Mouse (Mus musculus) kidney, embryonic 15.5 days (tissue): ENCODE data around the gene Fam84b. TPM values are rescaled to one million over a fixed set of nuclear protein-coding genes. Genes with fewer than 3 reads are reported as not detected.
A peak's percentile ranks its signal among the peaks of the same experiment; 100 is the strongest.

ENCODE experiments used
- ATAC-seq: fragments of 200-750 bp; cut with Nextera tagmentation; replicated peaks from 2 replicates; pipeline ENCODE4 v1.8.0; 2017; ENCODE audit warnings: moderate TSS enrichment; ENCODE audit not compliant: low FRiP score
- H3K27ac ChIP-seq: fragments of 300-500 bp; sonication (generic); 2 replicates; pipeline ENCODE4 v1.5.1; 2015; ENCODE audit warnings: mild to moderate bottlenecking, inconsistent platforms
- H3K27me3 ChIP-seq: fragments of 300-500 bp; sonication (generic); 2 replicates; pipeline ENCODE4 v1.6.1; 2015; ENCODE audit warnings: inconsistent platforms
- H3K36me3 ChIP-seq: fragments of 300-500 bp; sonication (generic); 2 replicates; pipeline ENCODE4 v1.6.1; 2015; ENCODE audit warnings: inconsistent platforms
- H3K4me1 ChIP-seq: fragments of 300-500 bp; sonication (generic); 2 replicates; pipeline ENCODE4 v1.6.1; 2015; ENCODE audit warnings: inconsistent platforms
- H3K4me2 ChIP-seq: fragments of 300-500 bp; sonication (generic); 2 replicates; pipeline ENCODE4 v1.6.1; 2015; ENCODE audit warnings: moderate library complexity, mild to moderate bottlenecking, inconsistent platforms
- H3K4me3 ChIP-seq: fragments of 300-500 bp; sonication (generic); replicated peaks from 2 replicates; pipeline ENCODE4 v1.5.1; 2015; ENCODE audit warnings: mild to moderate bottlenecking, inconsistent platforms
- H3K9ac ChIP-seq: fragments of 300-500 bp; sonication (generic); 2 replicates; pipeline ENCODE4 v1.6.1; 2015; ENCODE audit warnings: mild to moderate bottlenecking, inconsistent platforms
- H3K9me3 ChIP-seq: fragments of 300-500 bp; sonication (generic); replicated peaks from 2 replicates; pipeline ENCODE4 v1.6.1; 2016; ENCODE audit warnings: inconsistent platforms
- WGBS: fragments of 180-500 bp; shearing (Covaris S2); methylation state at CpG from one replicate; pipeline ENCODE4 v1.1.7; 2015; ENCODE audit warnings: mixed read lengths; 5-methylcytosine and 5-hydroxymethylcytosine counted together
- polyA plus RNA-seq: library from polyadenylated mRNA; unstranded; fragments of >200 nt; fragmentation: Nextera tagmentation; extraction: Ambion mirVana; gene quantifications from 2 replicates; pipeline ENCODE4 v1.2.1, GENCODE M21; 2015

Gene Fam84b
- polyA plus RNA-seq, 1 experiment from 2014 or later = 23.5 TPM

DNA sequence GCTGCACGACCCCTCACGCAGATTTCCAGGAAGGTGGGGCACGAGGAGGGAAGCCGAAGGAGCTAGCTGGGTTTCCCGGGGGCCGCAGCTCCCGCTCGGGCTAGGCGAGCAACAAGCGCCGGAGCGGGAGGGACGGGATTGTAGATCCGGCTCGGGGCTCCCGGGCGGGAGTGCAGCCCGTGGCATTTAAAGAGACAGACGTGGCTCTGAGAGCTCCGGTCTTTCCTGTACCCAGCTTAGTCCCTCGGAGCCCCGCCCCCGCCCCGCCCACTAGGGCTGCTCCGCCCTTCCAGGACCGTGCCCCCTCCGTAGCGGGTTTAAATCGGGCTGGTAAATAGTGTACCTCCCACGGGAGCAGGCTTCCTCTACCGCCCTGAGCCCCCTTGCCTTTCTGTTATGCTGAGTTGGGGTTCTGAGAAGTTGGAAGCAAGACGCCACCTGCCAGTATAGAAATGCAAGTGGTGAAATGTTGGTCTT, 28.8 kb downstream of the Fam84b start:
- peaks cover 36% of the 10 kb centered on the region for H3K4me1 ChIP-seq
- H3K9ac ChIP-seq = peak overlapping the region; percentile 81
- no peaks in the 10 kb centered on the region for H3K9me3 ChIP-seq
- H3K4me3 ChIP-seq = peak overlapping the region; percentile 74
- peaks cover 4% of the 10 kb centered on the region; the same call in 1 of the 2 replicates for H3K36me3 ChIP-seq
- peak overlapping the region; percentile 88 for H3K4me2 ChIP-seq
- no peaks in the 10 kb centered on the region for H3K27me3 ChIP-seq
- ATAC-seq = peak; percentile 91
- peak overlapping the region; percentile 95 for H3K27ac ChIP-seq
- under 1% methylated on average over 32 of the region's 32 CpGs for WGBS

DNA sequence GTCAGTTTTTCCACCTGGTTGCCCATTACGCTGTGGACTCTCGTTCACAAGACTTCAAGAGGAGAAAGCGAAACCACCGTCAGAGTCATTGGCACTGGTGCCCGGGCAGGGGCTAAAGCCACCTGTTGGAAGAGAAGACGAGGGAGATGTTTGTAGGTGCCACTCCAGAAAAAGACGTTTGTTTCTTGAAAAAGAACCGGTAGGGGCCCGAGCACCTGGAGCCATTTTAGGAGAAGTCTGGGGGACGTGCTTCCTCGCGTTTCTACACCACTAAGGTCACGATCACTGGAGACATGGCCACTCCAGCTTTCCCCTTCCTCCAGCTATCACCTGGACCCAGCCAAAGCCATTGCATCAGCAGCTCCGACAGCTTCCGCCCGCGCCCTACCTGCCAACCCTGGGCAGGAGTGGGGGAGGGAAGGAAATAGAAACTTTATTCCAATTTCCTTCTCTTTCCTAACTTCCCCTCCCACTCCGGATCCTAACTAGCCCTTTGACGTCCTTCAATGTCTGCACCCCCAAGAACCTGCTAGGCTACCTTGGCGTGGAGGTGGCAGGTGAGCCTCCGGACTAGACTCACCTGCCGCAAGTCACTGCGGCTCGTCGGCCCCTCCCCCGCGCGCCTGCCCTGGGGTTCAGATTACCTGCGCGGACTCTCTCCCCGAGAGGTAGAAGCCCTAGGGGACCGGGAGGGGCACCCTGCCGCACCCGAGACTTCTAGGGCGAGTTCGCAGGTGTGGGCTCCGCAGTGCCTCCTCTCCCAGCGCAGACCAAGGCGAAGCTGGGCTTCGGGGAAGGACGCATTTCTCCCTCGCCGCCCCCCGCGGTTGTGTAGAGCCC, 29.5 kb downstream of the Fam84b start:
- no peaks in the 10 kb centered on the region for H3K9me3 ChIP-seq
- H3K27ac ChIP-seq = peak overlapping the region; percentile 95
- H3K4me2 ChIP-seq = peak overlapping the region; percentile 88
- H3K27me3 ChIP-seq = no peaks in the 10 kb centered on the region
- peak overlapping the region; percentile 74 for H3K4me3 ChIP-seq
- WGBS = under 1% methylated on average over 45 of the region's 45 CpGs
- peak overlapping the region; percentile 81 for H3K9ac ChIP-seq
- H3K36me3 ChIP-seq = peaks cover 4% of the 10 kb centered on the region; the same call in 1 of the 2 replicates
- H3K4me1 ChIP-seq = peaks cover 36% of the 10 kb centered on the region
- ATAC-seq = peak; percentile 23

DNA sequence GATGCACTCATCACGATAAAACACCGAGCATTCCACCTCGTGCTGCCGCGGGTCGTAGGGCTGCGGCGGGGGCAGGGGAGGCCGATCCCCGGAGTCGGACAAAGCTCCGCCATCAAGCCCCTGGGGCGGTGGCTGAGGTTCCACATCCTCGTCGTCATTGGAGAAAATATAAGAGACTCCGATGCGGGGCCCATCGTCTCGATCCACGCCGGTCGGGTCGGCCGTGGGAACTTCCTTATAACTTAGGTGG, 30.0 kb downstream of the Fam84b start:
- no peak for ATAC-seq
- Histone ChIP-seq H3K9ac (peak overlapping the region; percentile 81), H3K36me3 (peaks cover 4% of the 10 kb centered on the region; the same call in 1 of the 2 replicates), H3K4me1 (peaks cover 36% of the 10 kb centered on the region), H3K4me3 (peak overlapping the region; percentile 74), H3K27ac (peak overlapping the region; percentile 95), H3K27me3 (no peaks in the 10 kb centered on the region), H3K4me2 (peak overlapping the region; percentile 88), H3K9me3 (no peaks in the 10 kb centered on the region)
- WGBS = 0% methylated on average over 24 of the region's 24 CpGs

DNA sequence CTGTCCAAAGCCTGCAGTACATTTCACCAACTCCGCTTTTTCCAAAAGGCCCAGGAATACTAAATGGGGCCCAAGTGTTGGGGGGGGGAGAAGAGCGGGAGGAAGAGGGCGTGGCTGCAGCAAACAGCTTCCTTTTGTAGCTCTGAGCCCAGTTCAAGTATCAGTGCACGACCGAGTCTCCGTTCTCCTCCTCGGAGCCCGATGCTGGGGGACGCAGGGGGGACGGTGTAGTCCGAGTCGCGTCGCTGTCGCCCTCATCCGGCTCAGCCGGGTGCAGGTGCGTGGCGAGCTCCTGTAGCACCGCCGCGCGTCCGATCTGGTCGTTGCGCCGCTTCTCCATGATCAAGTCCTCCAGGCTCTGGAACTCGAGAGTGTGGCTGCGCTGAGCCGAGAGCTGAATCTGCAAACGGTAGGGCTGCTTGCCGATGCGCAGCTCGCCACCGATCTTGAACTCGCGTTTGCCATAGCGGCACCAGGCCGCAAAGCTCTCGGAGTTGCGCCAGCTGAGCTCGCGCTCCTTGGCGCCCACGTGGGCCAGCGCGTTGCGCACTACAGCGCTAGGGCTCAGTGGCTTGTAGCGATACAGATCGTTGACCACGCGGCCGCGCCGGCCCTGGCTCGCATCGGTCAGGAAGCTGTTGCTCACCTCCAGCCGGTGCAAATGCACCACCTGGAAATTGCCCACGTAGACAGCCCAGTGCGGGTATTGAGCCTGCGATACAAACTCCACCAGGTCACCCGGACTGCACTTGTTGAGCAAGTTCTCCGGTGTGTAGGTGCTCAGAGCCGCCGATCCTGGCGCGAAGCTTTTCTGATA, 30.6 kb downstream of the Fam84b start:
- peaks cover 4% of the 10 kb centered on the region; the same call in 1 of the 2 replicates for H3K36me3 ChIP-seq
- no peaks in the 10 kb centered on the region for H3K27me3 ChIP-seq
- H3K27ac ChIP-seq = peak overlapping the region; percentile 95
- H3K9me3 ChIP-seq = no peaks in the 10 kb centered on the region
- H3K9ac ChIP-seq = peak overlapping the region; percentile 81
- H3K4me1 ChIP-seq = peaks cover 36% of the 10 kb centered on the region
- peak; percentile 66 for ATAC-seq
- WGBS = under 1% methylated on average over 68 of the region's 68 CpGs
- peak overlapping the region; percentile 74 for H3K4me3 ChIP-seq
- peak overlapping the region; percentile 88 for H3K4me2 ChIP-seq

DNA sequence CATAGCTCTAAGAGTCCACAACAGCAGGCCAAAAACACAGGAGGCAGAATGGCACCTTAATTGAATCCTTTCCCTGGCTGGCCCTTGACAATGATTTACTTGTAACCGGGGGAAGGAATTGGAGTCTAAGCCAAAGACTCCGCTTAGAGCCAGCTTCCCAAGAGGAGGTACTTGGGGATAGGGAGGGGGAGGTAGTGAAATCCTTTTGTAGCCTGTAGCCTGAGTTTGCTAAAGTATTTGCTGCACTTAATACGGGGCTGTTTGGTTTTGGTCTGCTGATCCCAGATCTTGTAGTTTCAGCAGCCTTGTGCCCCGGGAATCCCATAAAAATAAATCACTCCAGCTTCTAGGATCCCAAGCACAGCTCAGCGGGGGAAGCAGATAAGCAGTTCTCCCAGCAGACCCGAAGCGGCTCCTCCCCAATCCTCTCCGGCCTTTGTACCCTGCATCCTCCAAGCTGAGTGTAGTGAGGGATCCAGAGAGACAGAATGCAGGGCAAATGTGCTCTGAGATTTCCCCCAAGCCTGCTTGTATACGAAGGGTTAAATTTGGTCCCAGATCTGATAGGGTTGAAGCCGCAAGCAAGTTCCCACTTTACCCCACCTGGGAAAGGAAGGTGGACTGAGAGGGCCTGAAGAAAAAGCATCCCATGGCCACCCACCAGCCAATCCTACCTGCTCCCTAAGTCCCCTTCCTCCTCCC, 31.3 kb downstream of the Fam84b start:
- Histone ChIP-seq H3K36me3 (peaks cover 4% of the 10 kb centered on the region; the same call in 1 of the 2 replicates), H3K4me1 (peaks cover 36% of the 10 kb centered on the region), H3K4me3 (peak overlapping the region; percentile 74), H3K27ac (peak overlapping the region; percentile 95), H3K9me3 (no peaks in the 10 kb centered on the region), H3K27me3 (no peaks in the 10 kb centered on the region), H3K4me2 (peak overlapping the region; percentile 88), H3K9ac (peak overlapping the region; percentile 81)
- ATAC-seq = peak; percentile 73
- 1% methylated on average over 10 of the region's 10 CpGs for WGBS

DNA sequence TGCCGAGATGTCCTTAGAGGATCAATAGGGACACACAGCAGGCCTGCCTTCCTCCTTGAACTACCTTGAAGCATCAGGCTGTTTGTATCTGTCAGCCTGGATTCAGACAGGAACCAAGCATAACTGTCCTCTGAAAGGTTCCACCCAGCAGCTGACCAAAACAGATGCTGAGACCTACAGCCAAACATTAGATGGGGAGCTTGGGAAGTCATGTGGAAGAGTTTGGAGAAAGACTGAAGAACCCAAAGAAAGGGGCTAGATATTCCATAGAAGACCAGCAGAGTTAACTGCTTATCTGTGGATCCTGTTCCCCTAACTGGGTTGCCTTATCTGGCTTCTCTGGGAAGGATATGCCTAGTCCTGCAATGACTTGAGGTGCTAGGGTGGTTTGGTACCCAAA, 35.1 kb downstream of the Fam84b start:
- 86% methylated on average over 1 of the region's 1 CpGs for WGBS
- ATAC-seq = no peak
- no peak overlapping the region for H3K4me3 ChIP-seq

DNA sequence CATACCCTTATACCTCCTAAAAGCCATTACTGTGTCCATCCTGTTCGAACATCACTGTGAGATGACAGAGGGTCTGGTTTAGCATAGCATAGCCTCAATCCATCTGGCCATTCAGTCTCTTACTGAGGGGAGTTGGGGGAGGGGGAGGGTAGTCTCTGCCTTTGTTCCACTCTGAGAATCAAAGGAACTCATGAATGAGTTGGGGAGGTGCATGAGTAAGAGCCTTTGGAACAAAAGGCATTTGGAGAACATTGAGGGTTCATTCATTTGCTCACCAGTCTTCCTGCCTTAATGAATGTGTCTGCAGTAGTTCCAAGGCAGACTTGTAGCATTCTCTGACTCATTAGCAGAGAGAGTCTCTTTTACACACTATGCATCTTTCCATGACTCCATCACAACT, 37.1 kb downstream of the Fam84b start:
- no peak overlapping the region for H3K9ac ChIP-seq
- H3K27me3 ChIP-seq = no peaks in the 10 kb centered on the region
- H3K4me2 ChIP-seq = no peak overlapping the region
- no peaks in the 10 kb centered on the region for H3K9me3 ChIP-seq
- peaks cover 11% of the 10 kb centered on the region; the same call in 1 of the 2 replicates for H3K4me1 ChIP-seq
- ATAC-seq = 0 out of 2 replicates have a peak, but pooled peaks have one; percentile 33
- peaks cover 4% of the 10 kb centered on the region; the same call in 1 of the 2 replicates for H3K36me3 ChIP-seq
- H3K4me3 ChIP-seq = no peak overlapping the region
- WGBS = 34% methylated on average over 1 of the region's 1 CpGs
- H3K27ac ChIP-seq = no peak overlapping the region

More for the DNA sequence above, 35.1 kb downstream of the Fam84b start:
- no peaks in the 10 kb centered on the region for H3K27me3 ChIP-seq
- H3K4me2 ChIP-seq = no peak overlapping the region
- H3K4me1 ChIP-seq = peaks cover 25% of the 10 kb centered on the region
- H3K9ac ChIP-seq = no peak overlapping the region
- H3K36me3 ChIP-seq = peaks cover 4% of the 10 kb centered on the region; the same call in 1 of the 2 replicates
- no peak overlapping the region for H3K27ac ChIP-seq
- no peaks in the 10 kb centered on the region for H3K9me3 ChIP-seq

DNA sequence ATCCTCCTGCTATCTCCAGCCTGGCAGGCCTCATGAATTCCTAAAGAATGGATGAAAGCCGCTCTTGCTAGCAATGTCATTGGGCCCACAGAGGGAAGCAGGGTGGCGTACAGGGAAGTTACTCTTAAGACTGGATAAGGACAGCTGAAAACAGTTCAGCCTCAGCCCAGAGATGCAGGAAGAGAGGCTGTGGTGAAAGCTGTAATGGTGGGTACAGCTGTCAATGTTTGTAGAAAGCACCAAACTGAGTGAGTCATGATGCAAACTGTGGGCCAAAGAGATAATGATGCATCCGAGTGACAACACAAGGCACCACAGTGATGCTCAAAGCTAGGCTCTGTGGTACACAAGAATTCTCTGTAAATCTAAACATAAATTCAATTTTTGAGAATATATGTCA, 39.0 kb downstream of the Fam84b start:
- no peak overlapping the region for H3K27ac ChIP-seq
- no peak for ATAC-seq
- 95% methylated on average over 3 of the region's 3 CpGs for WGBS

DNA sequence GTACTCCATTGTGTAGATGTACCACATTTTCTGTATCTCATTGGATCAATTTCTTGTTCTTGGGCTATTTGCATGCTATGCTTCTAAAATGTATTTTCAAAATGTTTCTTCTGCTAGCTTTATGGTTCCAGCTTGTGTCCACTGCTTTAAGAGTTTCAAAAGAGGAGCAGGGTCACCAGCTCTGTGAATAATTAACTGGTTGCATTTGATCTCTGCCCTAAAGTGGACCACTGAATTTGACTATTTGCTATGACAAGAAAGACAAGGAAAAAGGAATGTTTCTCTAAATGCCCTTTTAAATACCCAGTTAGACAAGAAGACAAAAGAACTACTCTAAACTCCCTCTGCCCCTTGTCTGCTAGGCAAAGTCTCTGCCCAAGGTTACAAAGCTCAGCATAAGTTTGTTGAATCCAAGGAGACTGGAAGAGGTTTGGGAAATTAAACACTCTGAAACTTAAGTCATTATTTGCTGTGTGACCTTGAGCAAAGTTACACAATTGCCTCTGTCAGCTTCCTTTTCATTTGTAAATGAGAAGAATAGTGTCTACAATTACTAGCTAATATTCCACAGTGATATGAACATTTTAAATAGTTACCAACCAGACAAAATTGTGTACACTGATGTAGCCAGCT, 60.4 kb downstream of the Fam84b start:
- H3K4me1 ChIP-seq = no peaks in the 10 kb centered on the region
- no peak for ATAC-seq
- no peaks in the 10 kb centered on the region for H3K9me3 ChIP-seq
- no peak overlapping the region for H3K27ac ChIP-seq
- H3K4me3 ChIP-seq = no peak overlapping the region
- H3K27me3 ChIP-seq = no peaks in the 10 kb centered on the region
- no peaks in the 10 kb centered on the region for H3K36me3 ChIP-seq
- no peak overlapping the region for H3K4me2 ChIP-seq
- H3K9ac ChIP-seq = no peak overlapping the region

More for the DNA sequence above, 39.0 kb downstream of the Fam84b start:
- H3K36me3 ChIP-seq = no peaks in the 10 kb centered on the region
- no peaks in the 10 kb centered on the region for H3K27me3 ChIP-seq
- no peak overlapping the region for H3K9ac ChIP-seq
- H3K4me3 ChIP-seq = no peak overlapping the region
- H3K9me3 ChIP-seq = no peaks in the 10 kb centered on the region
- H3K4me1 ChIP-seq = no peaks in the 10 kb centered on the region
- no peak overlapping the region for H3K4me2 ChIP-seq

DNA sequence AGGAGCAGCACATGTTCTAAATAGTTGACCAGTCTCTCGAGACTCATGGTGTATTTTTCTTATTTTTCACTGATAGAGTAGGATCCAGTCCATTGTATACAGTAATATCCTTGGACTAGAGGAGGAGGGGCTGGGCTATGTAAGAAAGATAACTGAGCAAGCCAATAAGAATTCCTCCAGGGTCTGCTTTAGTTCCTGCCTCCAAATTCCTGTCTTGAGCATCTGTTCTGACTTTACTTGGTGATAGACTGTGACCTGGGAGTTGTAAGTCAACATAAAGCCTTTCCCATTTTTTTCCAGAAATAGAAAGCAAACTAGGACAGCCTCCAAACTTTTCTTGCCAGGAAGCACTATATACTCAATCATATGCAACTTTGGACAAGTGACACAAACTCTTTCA, 64.5 kb downstream of the Fam84b start:
- H3K9me3 ChIP-seq = no peaks in the 10 kb centered on the region
- no peak overlapping the region for H3K4me2 ChIP-seq
- no peaks in the 10 kb centered on the region for H3K36me3 ChIP-seq
- WGBS = 70% methylated on average over 1 of the region's 1 CpGs
- no peak overlapping the region for H3K27ac ChIP-seq
- H3K4me3 ChIP-seq = no peak overlapping the region
- no peaks in the 10 kb centered on the region for H3K4me1 ChIP-seq
- no peak for ATAC-seq
- H3K9ac ChIP-seq = no peak overlapping the region
- no peaks in the 10 kb centered on the region for H3K27me3 ChIP-seq

DNA sequence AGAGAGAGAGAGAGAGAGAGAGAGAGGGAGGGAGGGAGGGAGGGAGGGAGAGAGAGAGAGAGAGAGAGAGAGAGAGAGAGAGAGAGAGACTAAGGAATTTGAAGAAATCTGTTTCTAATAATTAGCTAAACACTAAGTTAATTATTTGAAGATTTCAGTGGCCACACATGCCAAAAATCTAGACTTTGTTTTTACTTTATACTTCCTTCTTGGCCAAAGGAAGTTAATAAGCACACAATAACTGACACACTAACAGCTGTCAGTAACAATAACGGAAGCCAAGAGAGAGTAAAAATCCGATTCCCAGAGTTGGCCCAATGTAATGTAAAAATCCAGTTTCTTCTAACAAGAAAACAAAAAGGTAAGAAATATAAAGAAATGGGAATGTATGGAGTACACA, 69.8 kb downstream of the Fam84b start:
- Histone ChIP-seq H3K9ac (no peak overlapping the region), H3K27ac (no peak overlapping the region), H3K27me3 (no peaks in the 10 kb centered on the region), H3K4me3 (no peak overlapping the region), H3K4me2 (no peak overlapping the region), H3K36me3 (no peaks in the 10 kb centered on the region), H3K9me3 (no peaks in the 10 kb centered on the region), H3K4me1 (no peaks in the 10 kb centered on the region)
- 74% methylated on average over 2 of the region's 2 CpGs for WGBS
- ATAC-seq = no peak
